Mouse (Mus musculus) cerebellum, postnatal 4 days (tissue): ENCODE data around the gene Gm20388.

Experiments used
- DNase-seq, 2 experiments: peaks; one replicate each; pipeline ENCODE4 v3.0.0; 2022; ENCODE audit warnings: low spot score in 2 of 2, mixed read lengths in 1 of 2

The Gm20388 gene

GRCm38 (mm10) chr8:121115136-121115535 lies 1204.5 kb downstream of the Gm20388 start:
- no peak for DNase-seq

GRCm38 (mm10) chr8:121115948-121116347 lies 1205.3 kb downstream of the Gm20388 start, which contains the start of gene Foxc2:
Gene Foxc2 (plus strand): TSS chr8:121116171.
- peak in 1 of 2 experiments; percentile 55 for DNase-seq

GRCm38 (mm10) chr8:121116591-121117185 lies 1206.0 kb downstream of the Gm20388 start:
- no peak for DNase-seq

- no peak for DNase-seq
Observed at GRCm38 (mm10) chr8:121117186-121117651, 1206.6 kb downstream of the Gm20388 start.

GRCm38 (mm10) chr8:121117906-121118305 lies 1207.3 kb downstream of the Gm20388 start:
- no peak for DNase-seq

- no peak for DNase-seq
Observed at GRCm38 (mm10) chr8:121118634-121119420, 1208.2 kb downstream of the Gm20388 start.

GRCm38 (mm10) chr8:121119635-121120455 lies 1209.2 kb downstream of the Gm20388 start:
- no peak for DNase-seq

- DNase-seq, result no peak
Observed at GRCm38 (mm10) chr8:121120456-121121419, 1210.1 kb downstream of the Gm20388 start.

GRCm38 (mm10) chr8:121121704-121122103 lies 1211.1 kb downstream of the Gm20388 start:
- DNase-seq, result no peak

- no peak for DNase-seq
Observed at GRCm38 (mm10) chr8:121122368-121122767, 1211.7 kb downstream of the Gm20388 start.

- no peak for DNase-seq
Observed at GRCm38 (mm10) chr8:121123113-121123512, 1212.5 kb downstream of the Gm20388 start.

- DNase-seq, result no peak
Observed at GRCm38 (mm10) chr8:121124547-121125239, 1214.1 kb downstream of the Gm20388 start.

- peak in 1 of 2 experiments; percentile 58 for DNase-seq
Observed at GRCm38 (mm10) chr8:121125311-121125876, 1214.8 kb downstream of the Gm20388 start.

- DNase-seq, result no peak
Observed at GRCm38 (mm10) chr8:121126191-121126590, 1215.5 kb downstream of the Gm20388 start.

GRCm38 (mm10) chr8:121126694-121127093 lies 1216.1 kb downstream of the Gm20388 start:
- no peak for DNase-seq

GRCm38 (mm10) chr8:121127291-121127701 lies 1216.7 kb downstream of the Gm20388 start:
- no peak for DNase-seq

GRCm38 (mm10) chr8:121127756-121128375 lies 1217.2 kb downstream of the Gm20388 start, which contains the start of gene Foxl1:
Gene Foxl1 (plus strand): TSS chr8:121127940.
- no peak for DNase-seq

GRCm38 (mm10) chr8:121128531-121129264 lies 1218.1 kb downstream of the Gm20388 start:
- DNase-seq, result no peak
